Mouse (Mus musculus): ENCODE measurements around the gene Map3k10.
"Not testable (repeated sequence)": the region's sequence is repeated elsewhere in the genome, so short reads cannot be mapped to it uniquely, and the experiment has no call there.

Map3k10 gene

GRCm38 (mm10) chr7:27649723-27650122 is 24.7 kb downstream of the Map3k10 start:
- Histone ChIP-seq H3K4me1 (replicated peaks; ENCODE audit: low read depth, low read length) (peaks cover 54% of the 10 kb centered on the region), H3K27me3 (ENCODE audit: insufficient read depth, low read length) (peaks cover 17% of the 10 kb centered on the region)
- TF ChIP-seq CTCF (conservative IDR thresholded peaks at IDR 0.05; ENCODE audit: low read length) = no peak
- no peak for TF ChIP-seq POU5F1 (IDR thresholded peaks at IDR 0.05; ENCODE audit: borderline replicate concordance, low read length)
- no peak for TF ChIP-seq NANOG (IDR thresholded peaks at IDR 0.05; ENCODE audit: borderline replicate concordance, low read length)

DNA sequence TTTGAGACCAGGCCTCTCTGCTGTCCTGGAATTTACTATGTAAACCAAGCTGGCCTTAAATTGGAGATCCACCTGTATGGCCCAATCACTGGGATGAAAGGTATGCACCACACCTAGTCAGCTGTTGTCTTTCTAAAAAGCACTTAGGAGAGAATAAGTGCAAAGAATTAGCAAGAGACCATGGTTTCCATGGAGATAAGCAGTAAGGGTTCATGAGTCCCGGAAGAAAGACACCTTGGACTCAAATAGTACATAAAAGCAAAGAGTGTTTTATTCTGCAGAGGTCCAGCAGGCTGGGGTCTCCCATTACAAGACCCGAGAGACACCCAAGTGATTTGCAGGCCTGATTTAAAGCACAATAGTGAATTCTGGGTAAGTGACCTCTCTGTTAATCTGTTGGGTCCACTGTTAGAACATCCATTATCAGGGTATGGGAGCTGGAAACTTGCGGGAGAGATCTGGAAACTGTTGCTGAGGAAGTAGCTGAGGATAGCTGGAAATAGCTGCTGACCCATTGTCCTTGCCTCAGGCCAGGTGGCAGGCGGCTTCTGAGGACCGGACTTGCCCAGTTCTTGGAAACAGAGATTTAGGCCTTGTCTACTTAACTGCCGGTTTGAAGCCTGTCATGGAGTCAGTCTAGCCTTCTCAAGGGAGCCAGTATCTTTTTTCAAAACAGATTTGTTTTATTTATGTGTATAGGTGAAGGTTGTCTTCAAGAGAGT is 27.0 kb downstream of the Map3k10 start:
- H3K4me3 ChIP-seq (replicated peaks; ENCODE audit: low read length) = peak overlapping the region; percentile 32; the same call in 1 of the 2 replicates
- 0 out of 2 replicates have a peak, but pooled peaks cover under 1% of the 10 kb centered on the region for H3K27me3 ChIP-seq (ENCODE audit: insufficient read depth, low read length)
- no peaks in the 10 kb centered on the region for H3K36me3 ChIP-seq (ENCODE audit: insufficient read depth, low read length)
- TF ChIP-seq CTCF (conservative IDR thresholded peaks at IDR 0.05; ENCODE audit: low read length) = no peak
- no peak for TF ChIP-seq POU5F1 (IDR thresholded peaks at IDR 0.05; ENCODE audit: borderline replicate concordance, low read length)
- no peak for TF ChIP-seq NANOG (IDR thresholded peaks at IDR 0.05; ENCODE audit: borderline replicate concordance, low read length)
- peaks cover 42% of the 10 kb centered on the region for H3K4me1 ChIP-seq (replicated peaks; ENCODE audit: low read depth, low read length)
- H3K9me3 ChIP-seq (ENCODE audit: low read length) = no peaks in the 10 kb centered on the region

More at GRCm38 (mm10) chr7:27649723-27650122, 24.7 kb downstream of the Map3k10 start:
- Histone ChIP-seq H3K36me3 (ENCODE audit: insufficient read depth, low read length) (no peaks in the 10 kb centered on the region), H3K4me3 (replicated peaks; ENCODE audit: low read length) (peak overlapping the region; percentile 62), H3K9me3 (ENCODE audit: low read length) (no peaks in the 10 kb centered on the region)

DNA sequence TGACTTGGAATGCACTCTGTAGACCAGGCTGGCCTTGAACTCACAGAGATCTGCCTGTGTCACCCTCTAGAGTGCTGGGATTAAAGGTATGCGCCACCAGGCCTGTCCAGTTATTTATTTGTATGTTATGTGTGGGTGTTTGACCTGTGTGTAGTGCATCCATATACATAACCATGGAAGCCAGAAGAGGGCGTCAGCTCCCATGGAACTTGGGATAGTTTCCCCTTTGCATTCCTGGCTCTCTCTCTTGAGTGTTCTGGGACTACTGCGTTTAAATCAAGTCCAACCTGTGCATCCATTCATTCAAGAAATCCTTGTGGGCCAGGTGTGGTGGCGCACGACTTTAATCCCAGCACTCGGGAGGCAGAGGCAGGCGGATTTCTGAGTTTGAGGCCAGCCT is 27.9 kb downstream of the Map3k10 start:
- H3K4me1 ChIP-seq (replicated peaks; ENCODE audit: low read depth, low read length) = peaks cover 40% of the 10 kb centered on the region

DNA sequence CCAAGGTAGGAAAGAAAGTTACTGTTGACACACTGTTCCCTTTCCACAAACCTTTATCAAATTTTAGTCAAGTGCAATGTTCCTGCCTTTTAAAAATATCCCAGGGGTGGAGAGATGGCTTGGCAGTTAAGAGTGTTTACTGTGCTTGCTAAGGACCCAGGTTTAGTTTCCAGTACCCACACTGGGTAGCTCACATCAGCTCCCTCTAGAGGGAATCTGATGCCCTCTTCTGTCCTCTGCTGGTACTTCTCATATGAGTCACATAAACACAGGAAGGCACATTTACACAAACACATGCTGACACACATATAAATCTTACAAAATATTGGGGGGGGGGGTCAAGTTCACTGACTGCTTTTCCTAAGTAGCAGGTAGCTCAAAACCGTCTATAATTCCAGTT is 29.9 kb downstream of the Map3k10 start:
- Histone ChIP-seq H3K4me1 (replicated peaks; ENCODE audit: low read depth, low read length) (peaks cover 36% of the 10 kb centered on the region), H3K4me3 (replicated peaks; ENCODE audit: low read length) (no peak overlapping the region), H3K27me3 (ENCODE audit: insufficient read depth, low read length) (no peaks in the 10 kb centered on the region), H3K36me3 (ENCODE audit: insufficient read depth, low read length) (0 out of 2 replicates have a peak, but pooled peaks cover 4% of the 10 kb centered on the region), H3K9me3 (ENCODE audit: low read length) (no peaks in the 10 kb centered on the region)
- TF ChIP-seq CTCF (conservative IDR thresholded peaks at IDR 0.05; ENCODE audit: low read length) (peak; percentile 39), NANOG (IDR thresholded peaks at IDR 0.05; ENCODE audit: borderline replicate concordance, low read length) (no peak), POU5F1 (IDR thresholded peaks at IDR 0.05; ENCODE audit: borderline replicate concordance, low read length) (no peak)

More for the DNA sequence above, 27.9 kb downstream of the Map3k10 start:
- TF ChIP-seq CTCF (conservative IDR thresholded peaks at IDR 0.05; ENCODE audit: low read length) (no peak), POU5F1 (IDR thresholded peaks at IDR 0.05; ENCODE audit: borderline replicate concordance, low read length) (no peak), NANOG (IDR thresholded peaks at IDR 0.05; ENCODE audit: borderline replicate concordance, low read length) (no peak)
- no peaks in the 10 kb centered on the region for H3K9me3 ChIP-seq (ENCODE audit: low read length)
- no peaks in the 10 kb centered on the region for H3K27me3 ChIP-seq (ENCODE audit: insufficient read depth, low read length)
- no peak overlapping the region for H3K4me3 ChIP-seq (replicated peaks; ENCODE audit: low read length)
- no peaks in the 10 kb centered on the region for H3K36me3 ChIP-seq (ENCODE audit: insufficient read depth, low read length)

DNA sequence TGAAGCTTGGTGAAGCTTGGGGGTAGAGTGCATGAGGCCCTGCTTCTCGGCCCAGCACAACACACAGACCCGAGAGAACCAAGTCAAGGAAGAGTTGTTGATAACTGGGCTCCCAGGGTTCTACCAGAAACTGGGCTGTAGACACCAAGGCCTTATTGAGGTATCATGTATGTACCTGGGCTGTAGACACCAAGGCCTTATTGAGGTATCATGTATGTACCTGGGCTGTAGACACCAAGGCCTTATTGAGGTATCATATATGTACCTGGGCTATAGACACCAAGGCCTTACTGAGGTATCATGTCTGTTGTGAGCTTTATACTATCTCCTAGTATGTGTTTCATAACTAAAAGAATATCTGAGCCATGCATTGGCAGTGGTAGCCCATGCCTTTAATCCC is 39.3 kb downstream of the Map3k10 start:
- Histone ChIP-seq H3K4me1 (replicated peaks; ENCODE audit: low read depth, low read length) (peaks cover 49% of the 10 kb centered on the region), H3K36me3 (ENCODE audit: insufficient read depth, low read length) (peaks cover 78% of the 10 kb centered on the region)
- not testable (repeated sequence) for H3K9me3 ChIP-seq (ENCODE audit: low read length); H3K27me3 ChIP-seq (ENCODE audit: insufficient read depth, low read length); H3K4me3 ChIP-seq (replicated peaks; ENCODE audit: low read length)

DNA sequence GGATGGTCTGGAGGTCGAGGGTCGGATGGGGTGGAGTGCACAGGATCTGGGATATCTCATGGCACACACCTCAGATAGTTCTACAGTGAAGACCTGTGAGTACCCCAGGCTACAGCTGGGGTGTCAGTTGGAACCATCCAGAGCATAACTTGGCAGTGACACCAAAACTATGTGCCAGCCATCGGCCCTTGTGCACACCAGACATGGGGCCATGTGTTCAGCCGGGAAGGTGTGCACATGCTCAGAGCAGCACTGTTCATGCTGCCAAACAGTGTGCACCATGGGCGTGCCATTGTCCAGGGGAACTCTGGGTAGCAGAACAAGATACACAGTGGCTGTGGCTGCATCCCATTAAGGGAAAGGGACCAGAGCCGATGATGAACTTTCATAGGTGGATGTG is 39.7 kb downstream of the Map3k10 start:
- H3K4me3 ChIP-seq (replicated peaks; ENCODE audit: low read length) = no peak overlapping the region
- H3K9me3 ChIP-seq (ENCODE audit: low read length) = no peaks in the 10 kb centered on the region
- no peaks in the 10 kb centered on the region for H3K27me3 ChIP-seq (ENCODE audit: insufficient read depth, low read length)
- peaks cover 45% of the 10 kb centered on the region for H3K4me1 ChIP-seq (replicated peaks; ENCODE audit: low read depth, low read length)
- peaks cover 79% of the 10 kb centered on the region for H3K36me3 ChIP-seq (ENCODE audit: insufficient read depth, low read length)
- TF ChIP-seq NANOG (IDR thresholded peaks at IDR 0.05; ENCODE audit: borderline replicate concordance, low read length) (no peak), CTCF (conservative IDR thresholded peaks at IDR 0.05; ENCODE audit: low read length) (no peak), POU5F1 (IDR thresholded peaks at IDR 0.05; ENCODE audit: borderline replicate concordance, low read length) (no peak)

DNA sequence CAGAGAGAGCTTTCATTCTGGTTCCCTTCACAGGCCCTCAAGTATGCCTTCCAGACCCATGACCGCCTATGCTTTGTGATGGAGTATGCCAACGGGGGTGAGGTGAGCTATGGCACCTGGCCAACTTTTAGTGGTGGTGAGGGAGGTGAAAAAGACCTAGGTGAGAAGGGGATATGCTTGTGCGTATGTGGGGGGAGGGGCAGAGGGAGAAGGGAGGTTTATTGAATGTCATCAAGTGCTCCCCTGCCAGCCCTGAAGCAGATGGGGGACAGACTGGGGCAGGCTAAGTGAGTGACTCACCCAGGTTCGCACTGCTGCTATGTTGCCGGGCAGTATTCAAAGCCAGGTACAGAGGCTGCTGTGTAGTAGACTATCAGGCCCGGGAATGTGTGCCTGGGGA is 41.2 kb downstream of the Map3k10 start:
- H3K4me3 ChIP-seq (replicated peaks; ENCODE audit: low read length) = no peak overlapping the region
- peaks cover 89% of the 10 kb centered on the region for H3K36me3 ChIP-seq (ENCODE audit: insufficient read depth, low read length)
- H3K27me3 ChIP-seq (ENCODE audit: insufficient read depth, low read length) = no peaks in the 10 kb centered on the region
- TF ChIP-seq POU5F1 (IDR thresholded peaks at IDR 0.05; ENCODE audit: borderline replicate concordance, low read length) (no peak), NANOG (IDR thresholded peaks at IDR 0.05; ENCODE audit: borderline replicate concordance, low read length) (no peak), CTCF (conservative IDR thresholded peaks at IDR 0.05; ENCODE audit: low read length) (no peak)
- peaks cover 53% of the 10 kb centered on the region for H3K4me1 ChIP-seq (replicated peaks; ENCODE audit: low read depth, low read length)
- no peaks in the 10 kb centered on the region for H3K9me3 ChIP-seq (ENCODE audit: low read length)

DNA sequence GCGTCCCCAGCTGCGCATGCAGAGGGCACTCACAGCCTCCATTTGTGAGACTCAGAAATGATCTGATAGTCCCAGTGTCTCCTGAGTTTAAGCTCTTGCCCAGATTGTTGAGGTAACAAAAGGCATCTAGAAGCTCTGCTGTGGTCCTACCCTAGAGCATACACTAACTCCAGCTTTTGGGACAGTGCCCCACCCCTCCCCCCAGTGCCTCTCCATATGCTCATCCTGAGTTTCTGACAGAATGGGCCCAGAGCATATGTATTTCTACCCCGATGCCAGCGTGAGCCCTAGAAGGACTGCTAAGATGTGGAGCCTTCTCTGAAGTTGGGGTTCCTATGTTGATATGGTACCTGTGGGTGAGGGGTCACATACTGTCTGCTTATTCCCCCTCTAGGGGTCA is 43.0 kb downstream of the Map3k10 start:
- H3K4me1 ChIP-seq (replicated peaks; ENCODE audit: low read depth, low read length) = peaks cover 58% of the 10 kb centered on the region
- TF ChIP-seq CTCF (conservative IDR thresholded peaks at IDR 0.05; ENCODE audit: low read length) (no peak), POU5F1 (IDR thresholded peaks at IDR 0.05; ENCODE audit: borderline replicate concordance, low read length) (no peak), NANOG (IDR thresholded peaks at IDR 0.05; ENCODE audit: borderline replicate concordance, low read length) (no peak)

DNA sequence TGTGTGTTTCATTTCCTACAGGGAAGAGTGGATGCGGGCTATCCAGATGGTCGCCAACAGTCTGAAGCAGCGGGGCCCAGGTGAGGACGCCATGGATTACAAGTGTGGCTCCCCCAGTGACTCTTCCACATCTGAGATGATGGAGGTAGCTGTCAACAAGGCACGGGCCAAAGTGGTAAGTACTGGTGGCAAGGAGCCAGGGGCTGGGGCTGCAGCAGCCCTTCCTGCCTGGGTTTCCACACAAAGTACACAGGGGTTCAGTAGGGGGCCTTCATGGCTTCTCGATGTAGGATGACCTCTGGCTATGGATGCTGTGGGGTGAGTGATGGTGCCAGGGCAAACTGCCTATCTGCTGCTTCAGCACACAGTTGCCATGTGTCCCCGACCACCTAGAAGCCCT is 45.6 kb downstream of the Map3k10 start:
- not testable (repeated sequence) for H3K27me3 ChIP-seq (ENCODE audit: insufficient read depth, low read length); H3K4me3 ChIP-seq (replicated peaks; ENCODE audit: low read length); H3K9me3 ChIP-seq (ENCODE audit: low read length)
- Histone ChIP-seq H3K36me3 (ENCODE audit: insufficient read depth, low read length) (peaks cover 90% of the 10 kb centered on the region), H3K4me1 (replicated peaks; ENCODE audit: low read depth, low read length) (peaks cover 68% of the 10 kb centered on the region)

More for the DNA sequence above, 43.0 kb downstream of the Map3k10 start:
- Histone ChIP-seq H3K27me3 (ENCODE audit: insufficient read depth, low read length) (no peaks in the 10 kb centered on the region), H3K9me3 (ENCODE audit: low read length) (no peaks in the 10 kb centered on the region), H3K36me3 (ENCODE audit: insufficient read depth, low read length) (peaks cover 89% of the 10 kb centered on the region), H3K4me3 (replicated peaks; ENCODE audit: low read length) (no peak overlapping the region)

All from E14TG2a.4 (cell line).